Mouse (Mus musculus) macrophage (primary cell): ENCODE measurements around the gene Morn1. TPM values are rescaled to one million over a fixed set of nuclear protein-coding genes. Genes with fewer than 3 reads are reported as not detected.

Source experiments
- H3K27ac ChIP-seq: fragments of 350-480 bp; formaldehyde crosslinking; 2 replicates; pipeline ENCODE4 v1.9.0; 2021
- H3K36me3 ChIP-seq: fragments of 350-480 bp; formaldehyde crosslinking; 2 replicates; pipeline ENCODE4 v1.9.0; 2021; ENCODE audit errors: inconsistent target
- H3K4me3 ChIP-seq: fragments of 350-480 bp; formaldehyde crosslinking; 2 replicates; pipeline ENCODE4 v1.9.0; 2021; ENCODE audit errors: inconsistent target
- H3K79me2 ChIP-seq: fragments of 350-480 bp; formaldehyde crosslinking; 2 replicates; pipeline ENCODE4 v1.9.0; 2021; ENCODE audit errors: inconsistent target
- WGBS: methylation state at CpG from one replicate; pipeline ENCODE4 v1.1.7; 2026; ENCODE audit warnings: inconsistent platforms; ENCODE audit not compliant: missing documents; 5-methylcytosine and 5-hydroxymethylcytosine counted together
- polyA plus RNA-seq: library from polyadenylated mRNA; stranded (reverse); fragments of 250-400 nt; gene quantifications from 3 replicates; pipeline ENCODE4 v1.2.4, GENCODE M21; 2018; ENCODE audit warnings: inconsistent platforms

Gene Morn1
- polyA plus RNA-seq, 1 experiment from 2014 or later: 6.7 TPM

- H3K79me2 ChIP-seq: peaks cover 97% of the 10 kb centered on the region
- peaks cover 18% of the 10 kb centered on the region; the same call in 1 of the 2 replicates for H3K36me3 ChIP-seq
- H3K4me3 ChIP-seq: no peak overlapping the region
- H3K27ac ChIP-seq: peak overlapping the region; percentile 60
- WGBS: 25% methylated on average over 4 of the region's 4 CpGs
Observed at GRCm38 (mm10) chr4:155163320-155163651, 76.9 kb downstream of the Morn1 start.

- 76% methylated on average over 8 of the region's 8 CpGs for WGBS
- Histone ChIP-seq H3K4me3 (no peak overlapping the region), H3K79me2 (peaks cover 98% of the 10 kb centered on the region), H3K36me3 (peaks cover 14% of the 10 kb centered on the region; the same call in 1 of the 2 replicates), H3K27ac (no peak overlapping the region)
Observed at GRCm38 (mm10) chr4:155163685-155164084, 77.3 kb downstream of the Morn1 start.

- Histone ChIP-seq H3K27ac (no peak overlapping the region), H3K79me2 (peaks cover 98% of the 10 kb centered on the region), H3K4me3 (no peak overlapping the region), H3K36me3 (peaks cover 5% of the 10 kb centered on the region; the same call in 1 of the 2 replicates)
- 64% methylated on average over 6 of the region's 6 CpGs for WGBS
Observed at GRCm38 (mm10) chr4:155164550-155164949, 78.2 kb downstream of the Morn1 start.

GRCm38 (mm10) chr4:155165861-155166260 lies 79.5 kb downstream of the Morn1 start:
- Histone ChIP-seq H3K4me3 (no peak overlapping the region), H3K27ac (no peak overlapping the region), H3K79me2 (peaks cover 98% of the 10 kb centered on the region), H3K36me3 (no peaks in the 10 kb centered on the region)

- Histone ChIP-seq H3K79me2 (peaks cover 100% of the 10 kb centered on the region), H3K27ac (no peak overlapping the region), H3K4me3 (no peak overlapping the region), H3K36me3 (no peaks in the 10 kb centered on the region)
- 97% methylated on average over 8 of the region's 8 CpGs for WGBS
Observed at GRCm38 (mm10) chr4:155168835-155169252, 82.5 kb downstream of the Morn1 start.

- Histone ChIP-seq H3K36me3 (no peaks in the 10 kb centered on the region), H3K4me3 (no peak overlapping the region), H3K27ac (no peak overlapping the region), H3K79me2 (peaks cover 100% of the 10 kb centered on the region)
- WGBS: 80% methylated on average over 8 of the region's 8 CpGs
Observed at GRCm38 (mm10) chr4:155170614-155171212, 84.3 kb downstream of the Morn1 start.

GRCm38 (mm10) chr4:155171961-155172533 lies 85.7 kb downstream of the Morn1 start:
- no peak overlapping the region for H3K4me3 ChIP-seq
- H3K36me3 ChIP-seq: no peaks in the 10 kb centered on the region
- H3K27ac ChIP-seq: no peak overlapping the region
- 90% methylated on average over 5 of the region's 5 CpGs for WGBS
- peaks cover 100% of the 10 kb centered on the region for H3K79me2 ChIP-seq

GRCm38 (mm10) chr4:155172909-155173821 lies 86.8 kb downstream of the Morn1 start:
- no peaks in the 10 kb centered on the region for H3K36me3 ChIP-seq
- H3K79me2 ChIP-seq: peaks cover 100% of the 10 kb centered on the region
- WGBS: 91% methylated on average over 21 of the region's 21 CpGs
- no peak overlapping the region for H3K27ac ChIP-seq
- H3K4me3 ChIP-seq: no peak overlapping the region

GRCm38 (mm10) chr4:155173822-155174785 lies 87.7 kb downstream of the Morn1 start:
- no peak overlapping the region for H3K4me3 ChIP-seq
- no peak overlapping the region for H3K27ac ChIP-seq
- H3K79me2 ChIP-seq: peaks cover 100% of the 10 kb centered on the region
- 88% methylated on average over 16 of the region's 17 CpGs for WGBS
- no peaks in the 10 kb centered on the region for H3K36me3 ChIP-seq

GRCm38 (mm10) chr4:155176210-155176609 lies 89.8 kb downstream of the Morn1 start:
- no peaks in the 10 kb centered on the region for H3K36me3 ChIP-seq
- no peak overlapping the region for H3K27ac ChIP-seq
- peaks cover 93% of the 10 kb centered on the region for H3K79me2 ChIP-seq
- H3K4me3 ChIP-seq: no peak overlapping the region
- WGBS: 42% methylated on average over 3 of the region's 3 CpGs

GRCm38 (mm10) chr4:155178274-155178673 lies 91.9 kb downstream of the Morn1 start:
- 9% methylated on average over 4 of the region's 6 CpGs for WGBS
- Histone ChIP-seq H3K4me3 (no peak overlapping the region), H3K36me3 (no peaks in the 10 kb centered on the region), H3K79me2 (peaks cover 91% of the 10 kb centered on the region), H3K27ac (peak overlapping the region; percentile 52)

- Histone ChIP-seq H3K27ac (peak overlapping the region; percentile 52), H3K79me2 (peaks cover 91% of the 10 kb centered on the region), H3K4me3 (no peak overlapping the region), H3K36me3 (no peaks in the 10 kb centered on the region)
- 9% methylated on average over 3 of the region's 3 CpGs for WGBS
Observed at GRCm38 (mm10) chr4:155178981-155179512, 92.7 kb downstream of the Morn1 start.

GRCm38 (mm10) chr4:155183201-155183600 lies 96.8 kb downstream of the Morn1 start:
- H3K79me2 ChIP-seq: peaks cover 91% of the 10 kb centered on the region
- H3K27ac ChIP-seq: no peak overlapping the region
- WGBS: 92% methylated on average over 7 of the region's 7 CpGs
- no peaks in the 10 kb centered on the region for H3K36me3 ChIP-seq
- H3K4me3 ChIP-seq: no peak overlapping the region
